Mouse (Mus musculus) cortical plate, adult 2 months (tissue): Measurements from ENCODE around the gene Ube2b. TPM values are rescaled to one million over a fixed set of nuclear protein-coding genes. Genes with fewer than 3 reads are reported as not detected.

Source experiments
- H3K27ac ChIP-seq: fragments of 200-500 bp; 2 replicates; pipeline ENCODE4 v1.5.1; 2012; ENCODE audit warnings: low read length, control low read depth, inconsistent platforms; ENCODE audit not compliant: insufficient read depth
- H3K4me1 ChIP-seq: fragments of 200-500 bp; 2 replicates; pipeline ENCODE4 v1.6.1; 2011; ENCODE audit warnings: low read length; ENCODE audit not compliant: control insufficient read depth, insufficient read depth
- H3K4me3 ChIP-seq: fragments of 200-500 bp; 2 replicates; pipeline ENCODE4 v1.5.1; 2011; ENCODE audit warnings: mild to moderate bottlenecking, low read length, control low read depth; ENCODE audit not compliant: insufficient read depth
- CTCF ChIP-seq: fragments of 200-500 bp; IDR thresholded peaks from 2 replicates; pipeline ENCODE4 v1.5.1; 2011; ENCODE audit warnings: mild to moderate bottlenecking, control low read depth, low read length; ENCODE audit not compliant: insufficient read depth; ENCODE audit errors: extremely low read depth
- POLR2A ChIP-seq: fragments of 200-500 bp; IDR thresholded peaks from 2 replicates; pipeline ENCODE4 v1.6.1; 2011; ENCODE audit warnings: mild to moderate bottlenecking, low read length, control low read depth; ENCODE audit not compliant: insufficient read depth; ENCODE audit errors: extremely low read depth
- polyA plus RNA-seq: library from polyadenylated mRNA; depleted of rRNA; stranded (reverse); fragments of >200 nt; gene quantifications from 2 replicates; pipeline ENCODE4 v1.2.3, GENCODE M21; 2012

Ube2b gene
- polyA plus RNA-seq, 1 experiment = 234 TPM

DNA sequence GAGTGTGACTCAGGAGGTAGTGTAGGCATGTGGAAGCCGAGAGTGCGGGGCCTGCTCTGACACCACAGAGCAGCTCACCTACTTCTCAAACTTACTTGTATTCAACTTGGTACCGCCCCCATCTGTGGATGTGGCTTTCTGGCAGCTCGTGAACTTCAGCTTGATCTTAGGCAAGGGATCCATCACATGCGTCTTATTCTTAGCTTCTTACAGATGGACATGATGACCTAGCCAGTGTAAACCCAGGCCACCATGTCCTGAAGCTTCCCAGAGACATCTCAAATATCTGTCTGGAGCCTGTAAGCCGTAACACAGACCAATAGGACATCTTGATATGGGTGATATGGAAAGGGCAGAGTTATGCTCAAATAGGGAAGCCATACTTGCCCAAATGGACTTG, 28.9 kb downstream of the Ube2b start:
- Histone ChIP-seq H3K4me1 (peaks cover 2% of the 10 kb centered on the region; the same call in 1 of the 2 replicates), H3K4me3 (no peak overlapping the region), H3K27ac (no peak overlapping the region)
- no peak for TF ChIP-seq CTCF
- no peak for TF ChIP-seq POLR2A

DNA sequence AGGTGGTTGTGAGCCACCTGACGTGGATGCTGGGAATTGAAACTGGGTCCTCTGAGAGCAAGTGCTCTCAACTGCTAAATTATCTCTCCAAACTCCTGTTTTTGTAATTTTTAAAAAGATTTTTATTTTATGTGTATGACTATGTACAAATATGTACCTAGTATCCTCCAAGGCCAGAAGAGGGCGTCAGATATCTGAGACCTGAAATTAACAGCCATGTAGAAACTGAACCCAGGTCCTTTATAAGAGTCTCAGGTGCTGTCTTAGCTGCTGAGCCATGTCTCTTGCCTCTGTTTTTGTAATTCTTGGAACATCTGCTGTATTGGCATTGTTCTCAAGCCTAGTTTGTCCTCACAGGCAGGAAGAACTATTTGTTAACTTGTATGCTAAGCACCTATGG, 31.1 kb downstream of the Ube2b start:
- H3K4me1 ChIP-seq = peaks cover 2% of the 10 kb centered on the region; the same call in 1 of the 2 replicates
- no peak overlapping the region for H3K4me3 ChIP-seq
- TF ChIP-seq CTCF (no peak), POLR2A (no peak)
- no peak overlapping the region for H3K27ac ChIP-seq

DNA sequence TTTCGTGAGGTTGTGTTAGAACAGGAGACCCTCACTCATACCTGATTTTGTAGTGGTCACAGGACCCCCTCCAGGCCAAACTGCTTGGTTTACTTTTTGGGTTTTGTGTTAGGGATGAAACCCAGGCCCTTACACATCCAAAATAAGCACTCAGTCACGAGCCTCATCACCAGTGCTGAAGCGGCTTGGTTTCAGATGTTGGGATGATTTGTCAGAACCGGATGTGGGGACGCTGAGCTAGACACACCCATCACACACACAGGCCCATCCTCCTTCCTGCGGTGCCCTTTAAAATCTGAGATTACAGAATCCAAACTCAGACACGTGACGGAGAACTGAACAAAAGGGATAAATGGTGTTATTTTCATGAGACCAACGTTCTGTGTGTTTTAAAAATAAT, 31.7 kb downstream of the Ube2b start:
- Histone ChIP-seq H3K4me1 (peaks cover 2% of the 10 kb centered on the region; the same call in 1 of the 2 replicates), H3K27ac (no peak overlapping the region)
- TF ChIP-seq POLR2A = no peak
- TF ChIP-seq CTCF = no peak

DNA sequence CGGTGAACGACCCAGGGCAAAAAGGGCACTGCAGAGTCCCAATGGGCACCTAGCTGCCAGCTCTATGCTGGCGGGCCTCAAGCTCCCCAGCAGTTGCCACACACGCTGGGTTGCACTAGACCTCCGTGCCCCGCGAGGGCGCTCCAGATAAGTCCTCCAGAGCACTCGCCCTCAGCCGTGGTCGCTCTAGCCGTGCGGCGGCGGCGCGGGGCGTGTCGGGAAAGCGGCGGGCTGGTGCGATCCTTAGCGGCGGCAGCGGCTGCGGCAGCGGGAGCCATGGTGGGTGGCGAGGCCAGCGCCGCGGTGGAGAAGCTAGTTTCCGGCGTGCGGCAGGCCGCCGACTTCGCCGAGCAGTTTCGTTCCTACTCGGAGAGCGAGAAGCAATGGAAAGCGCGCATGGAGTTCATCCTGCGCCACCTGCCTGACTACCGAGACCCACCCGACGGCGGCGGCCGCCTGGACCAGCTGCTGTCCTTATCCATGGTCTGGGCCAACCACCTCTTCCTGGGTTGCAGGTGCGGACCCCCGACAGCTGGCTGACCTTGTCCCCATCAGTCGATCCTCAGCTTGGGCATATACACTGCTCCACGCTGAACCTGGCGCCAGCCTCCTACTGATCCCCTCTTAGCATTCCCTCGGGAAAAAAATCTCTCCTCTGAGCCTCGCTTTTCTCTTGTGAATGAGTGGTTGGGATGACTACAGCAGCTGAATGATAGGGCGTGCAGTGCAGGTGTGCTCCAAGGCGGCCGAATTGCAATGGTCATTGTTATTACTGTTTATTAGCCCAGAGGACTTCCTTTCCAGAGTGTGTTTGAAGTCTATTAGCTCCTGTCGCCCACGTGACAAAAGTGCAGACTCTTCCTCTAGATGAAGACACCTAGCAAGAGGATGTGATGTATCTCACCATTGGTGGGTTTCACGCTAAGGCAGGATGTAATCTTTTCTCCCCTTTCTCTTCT, 32.8 kb downstream of the Ube2b start, which contains the start of gene Cdkn2aipnl:
Gene Cdkn2aipnl (plus strand): TSS at position 219 of the 959 bp plus-strand sequence.
- peak within 1 kb of the TSS; percentile 69 for H3K4me3 ChIP-seq
- TF ChIP-seq POLR2A (0 out of 2 replicates have a peak, but pooled peaks have one; percentile 15), CTCF (peak; percentile 70)
- peaks cover 2% of the 10 kb centered on the region; the same call in 1 of the 2 replicates for H3K4me1 ChIP-seq
- H3K27ac ChIP-seq = no peak within 1 kb of the TSS

More for the DNA sequence above, 31.7 kb downstream of the Ube2b start:
- H3K4me3 ChIP-seq = no peak overlapping the region

DNA sequence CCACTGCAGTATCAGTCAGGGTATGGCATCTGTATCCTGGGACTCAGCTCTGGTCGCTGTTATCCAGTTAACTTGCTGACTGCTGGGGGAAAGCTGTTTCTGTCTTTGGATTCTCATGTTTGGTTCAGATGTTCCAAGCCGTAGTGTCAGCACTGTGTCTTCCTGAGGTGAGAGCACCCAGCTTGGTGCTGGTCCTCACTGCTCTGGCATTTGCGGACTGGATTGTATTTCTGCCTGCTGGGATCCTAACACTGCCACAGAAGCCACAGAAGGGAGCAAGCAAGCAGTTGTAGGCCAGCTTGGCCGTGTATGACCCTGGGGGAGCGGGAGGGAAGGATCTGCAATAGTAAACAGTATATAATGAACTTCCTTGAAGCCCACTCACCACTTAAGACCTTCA, 33.9 kb downstream of the Ube2b start:
- peaks cover 2% of the 10 kb centered on the region; the same call in 1 of the 2 replicates for H3K4me1 ChIP-seq
- no peak overlapping the region for H3K4me3 ChIP-seq
- TF ChIP-seq POLR2A (no peak), CTCF (no peak)
- no peak overlapping the region for H3K27ac ChIP-seq

DNA sequence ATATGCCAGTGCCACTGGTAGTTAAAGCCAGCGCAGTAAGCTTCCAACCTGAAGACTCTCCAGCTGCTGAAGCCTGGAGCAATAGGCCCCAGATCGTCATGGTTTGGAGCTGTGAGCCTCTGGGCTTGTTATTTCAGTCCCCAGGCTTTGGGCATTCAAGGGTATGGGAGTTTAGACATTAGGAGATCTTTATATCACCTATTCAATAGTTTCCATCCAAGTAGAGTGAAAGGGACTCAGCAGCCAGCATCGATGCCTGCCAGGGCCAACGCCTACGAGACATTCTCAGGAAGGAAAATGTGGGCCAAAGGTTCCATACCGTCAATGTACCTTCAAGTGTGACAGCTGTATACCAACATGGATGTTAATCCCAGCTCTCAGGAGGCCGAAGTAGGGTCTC, 38.3 kb downstream of the Ube2b start:
- Histone ChIP-seq H3K27ac (no peak overlapping the region), H3K4me3 (no peak overlapping the region), H3K4me1 (no peaks in the 10 kb centered on the region)
- TF ChIP-seq CTCF (no peak), POLR2A (no peak)

DNA sequence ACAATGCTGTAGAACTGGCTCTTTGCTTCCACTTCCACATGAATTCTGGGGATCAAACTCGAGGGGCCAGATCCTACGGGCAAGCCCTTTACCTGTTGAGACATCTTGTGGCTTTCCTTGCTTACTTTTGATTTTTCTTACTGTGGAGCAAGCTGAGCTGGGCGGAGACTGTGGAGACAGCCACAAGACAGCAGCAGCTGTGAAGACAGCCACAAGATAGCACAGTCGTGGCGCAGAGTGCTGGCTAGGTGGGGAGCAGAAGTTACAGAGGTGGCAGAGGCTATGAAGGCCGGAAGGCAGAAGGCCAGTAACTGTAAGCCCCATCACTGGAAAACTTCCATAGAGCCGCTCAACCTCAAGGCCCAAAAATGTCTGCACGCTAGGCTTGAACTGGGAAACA, 38.8 kb downstream of the Ube2b start:
- Histone ChIP-seq H3K4me3 (no peak overlapping the region), H3K4me1 (no peaks in the 10 kb centered on the region), H3K27ac (no peak overlapping the region)
- TF ChIP-seq POLR2A (no peak), CTCF (no peak)

DNA sequence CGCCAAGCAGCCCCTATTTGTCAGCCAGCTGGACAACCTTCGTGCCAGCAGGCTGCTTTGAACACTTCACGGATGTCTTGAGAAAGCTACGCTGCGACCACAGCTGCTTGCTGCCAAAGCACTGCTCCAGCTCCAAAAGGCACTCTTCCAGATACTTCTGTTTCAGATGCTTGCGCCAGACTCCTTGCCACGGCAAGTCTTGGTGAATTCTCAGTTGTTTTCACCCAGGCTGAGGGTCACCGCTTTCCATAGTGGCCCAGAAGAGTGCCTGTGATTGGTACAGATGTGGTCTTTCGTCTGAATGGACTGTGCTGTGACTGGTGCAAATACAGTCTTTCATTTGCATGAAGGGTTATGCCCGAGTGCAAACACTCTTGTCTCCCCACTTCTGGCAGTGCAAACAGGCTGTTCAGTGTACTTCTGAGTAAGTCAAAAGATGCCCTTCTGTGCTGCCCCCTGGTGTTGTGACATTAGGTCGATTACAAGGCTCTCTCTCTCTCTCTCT, 39.5 kb downstream of the Ube2b start:
- no peaks in the 10 kb centered on the region for H3K4me1 ChIP-seq
- TF ChIP-seq POLR2A = no peak
- no peak for TF ChIP-seq CTCF

DNA sequence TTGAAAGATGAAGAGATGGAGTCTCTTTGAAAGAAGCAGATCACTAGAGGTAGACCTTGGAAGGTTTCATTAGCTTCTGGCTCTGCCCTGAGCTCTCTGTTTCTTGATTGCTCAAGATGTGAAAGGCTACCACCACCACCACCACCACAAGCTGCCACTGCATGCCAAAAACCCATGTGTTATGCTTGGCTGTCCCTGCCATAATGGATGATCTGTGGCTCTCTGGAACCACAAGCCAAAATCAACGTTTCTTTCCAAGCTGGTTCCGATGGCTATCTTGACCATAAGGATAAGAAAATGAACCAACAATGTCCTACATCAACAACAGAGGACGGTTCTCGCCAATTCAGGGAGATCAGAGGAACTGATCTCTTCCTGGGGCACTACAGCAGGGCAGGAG, 40.5 kb downstream of the Ube2b start:
- no peak overlapping the region for H3K27ac ChIP-seq
- H3K4me1 ChIP-seq = no peaks in the 10 kb centered on the region
- TF ChIP-seq POLR2A (no peak), CTCF (no peak)
- no peak overlapping the region for H3K4me3 ChIP-seq

More for the DNA sequence above, 39.5 kb downstream of the Ube2b start:
- no peak overlapping the region for H3K27ac ChIP-seq
- no peak overlapping the region for H3K4me3 ChIP-seq

DNA sequence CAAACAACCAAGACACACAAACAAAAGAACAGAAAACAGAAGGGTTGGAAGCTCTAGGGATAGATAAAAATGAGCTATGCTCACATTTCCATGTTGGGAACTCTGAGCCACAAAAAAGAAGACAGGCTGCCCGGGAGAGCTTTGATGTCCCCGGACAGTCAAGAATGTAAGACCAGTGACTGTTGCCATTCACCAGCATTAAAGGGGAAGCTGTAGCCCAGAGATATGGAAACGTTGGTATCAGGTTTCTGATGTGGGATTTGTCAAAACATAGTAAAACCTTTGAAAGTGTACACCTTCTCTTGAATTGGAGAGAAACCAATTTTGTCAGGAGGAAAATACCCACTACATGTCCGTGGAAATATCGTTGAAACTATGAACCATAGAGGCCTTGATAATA, 41.1 kb downstream of the Ube2b start:
- H3K27ac ChIP-seq = no peak overlapping the region
- TF ChIP-seq CTCF (no peak), POLR2A (no peak)
- H3K4me3 ChIP-seq = no peak overlapping the region
- no peaks in the 10 kb centered on the region for H3K4me1 ChIP-seq
